Mouse (Mus musculus) liver, embryonic 14.5 days (tissue): Measurements from ENCODE around the gene Pacs2. TPM values are rescaled to one million over a fixed set of nuclear protein-coding genes. Genes with fewer than 3 reads are reported as not detected.

Experiments used
- ATAC-seq: fragments of 200-750 bp; cut with Nextera tagmentation; 2 replicates; pipeline ENCODE4 v1.8.0; 2017; ENCODE audit warnings: moderate number of reproducible peaks, mild to moderate bottlenecking, moderate library complexity; ENCODE audit not compliant: insufficient read depth
- DNase-seq, 3 experiments: peaks; one replicate each; pipeline ENCODE4 v3.0.0-alpha.2; 2012 to 2013; ENCODE audit warnings: low read depth in 3 of 3, low spot score in 3 of 3
- H3K27ac ChIP-seq: fragments of 300-500 bp; sonication (generic); 2 replicates; pipeline ENCODE4 v1.5.1; 2014; ENCODE audit warnings: moderate library complexity, mild to moderate bottlenecking, control low read depth, inconsistent platforms
- H3K27me3 ChIP-seq: fragments of 300-500 bp; sonication (generic); 2 replicates; pipeline ENCODE4 v1.6.1; 2014; ENCODE audit warnings: mild to moderate bottlenecking, low read length, moderate library complexity; ENCODE audit not compliant: control insufficient read depth, insufficient read depth
- H3K36me3 ChIP-seq: fragments of 300-500 bp; sonication (generic); replicated peaks from 2 replicates; pipeline ENCODE4 v1.6.1; 2014; ENCODE audit warnings: low read depth; ENCODE audit not compliant: control insufficient read depth, insufficient read depth
- H3K4me1 ChIP-seq, 2 experiments: fragments of 200-500 bp in 1 of 2; fragments of 300-500 bp in 1 of 2; sonication (generic) in 1 of 2; replicated peaks; 2 replicates each; pipeline ENCODE4 v1.6.1; 2012 to 2014; ENCODE audit warnings: antibody characterized with exemption in 1 of 2, inconsistent platforms in 1 of 2, low read length in 1 of 2; ENCODE audit not compliant: control insufficient read depth in 2 of 2, insufficient read depth in 2 of 2
- H3K4me2 ChIP-seq: fragments of 300-500 bp; sonication (generic); 2 replicates; pipeline ENCODE4 v1.6.1; 2014; ENCODE audit warnings: low read depth, mild to moderate bottlenecking, control low read depth, moderate library complexity
- H3K4me3 ChIP-seq, 2 experiments: fragments of 200-500 bp in 1 of 2; fragments of 300-500 bp in 1 of 2; sonication (generic) in 1 of 2; 2 replicates each; pipeline ENCODE4 v1.5.1; 2012 to 2014; ENCODE audit warnings: low read depth in 2 of 2, low read length in 2 of 2, mild to moderate bottlenecking in 2 of 2, control low read depth in 1 of 2, inconsistent platforms in 1 of 2, moderate library complexity in 1 of 2; ENCODE audit not compliant: insufficient read depth in 1 of 2
- H3K9ac ChIP-seq: fragments of 300-500 bp; sonication (generic); replicated peaks from 2 replicates; pipeline ENCODE4 v1.6.1; 2014; ENCODE audit warnings: mild to moderate bottlenecking, control low read depth, moderate library complexity
- H3K9me3 ChIP-seq: fragments of 300-500 bp; sonication (generic); 2 replicates; pipeline ENCODE4 v1.6.1; 2016; ENCODE audit warnings: low read length, mixed read lengths; ENCODE audit not compliant: control insufficient read depth
- CTCF ChIP-seq: IDR thresholded peaks from 2 replicates; pipeline ENCODE4 v1.5.1; 2016; ENCODE audit warnings: antibody characterized with exemption, low read depth, control low read depth
- EP300 ChIP-seq: IDR thresholded peaks from 2 replicates; pipeline ENCODE4 v1.6.1; 2016; ENCODE audit warnings: antibody characterized with exemption, low read depth
- WGBS: fragments of 180-500 bp; shearing (Covaris S2); extraction: QIAGEN DNeasy Blood & Tissue Kit; methylation state at CpG from one replicate; pipeline ENCODE4 v1.1.7; 2014; ENCODE audit not compliant: insufficient replicate concordance; 5-methylcytosine and 5-hydroxymethylcytosine counted together
- polyA plus RNA-seq, 2 experiments: library from polyadenylated mRNA; depleted of rRNA in 1 of 2; stranded (reverse) in 1 of 2; unstranded in 1 of 2; fragments of >200 nt; fragmentation: Nextera tagmentation in 1 of 2; extraction: Ambion mirVana in 1 of 2; gene quantifications; 2 replicates each; pipeline versions ENCODE4 v1.2.1 to v1.2.3; 2012 to 2014

Gene Pacs2
- polyA plus RNA-seq, 2 experiments, result 3.7 to 11.7 TPM

GRCm38 (mm10) chr12:113027495-113027894 is 13.2 kb downstream of the Pacs2 start:
- no peaks in the 10 kb centered on the region for H3K27me3 ChIP-seq
- no peak overlapping the region for H3K4me3 ChIP-seq
- no peak for TF ChIP-seq CTCF
- no peak for TF ChIP-seq EP300
- H3K9me3 ChIP-seq, result no peaks in the 10 kb centered on the region
- H3K9ac ChIP-seq, result no peak overlapping the region
- no peaks in the 10 kb centered on the region; the same call in 1 of the 2 replicates for H3K36me3 ChIP-seq
- no peak overlapping the region for H3K27ac ChIP-seq
- ATAC-seq (no peak), DNase-seq (no peak)
- no peak overlapping the region for H3K4me2 ChIP-seq
- H3K4me1 ChIP-seq, result peaks cover 25 to 28% of the 10 kb centered on the region in 2 experiments
- 84% methylated on average over 2 of the region's 2 CpGs for WGBS

- H3K36me3 ChIP-seq, result no peaks in the 10 kb centered on the region; the same call in 1 of the 2 replicates
- H3K9ac ChIP-seq, result no peak overlapping the region
- no peak for DNase-seq
- no peak overlapping the region for H3K4me3 ChIP-seq
- no peaks in the 10 kb centered on the region for H3K27me3 ChIP-seq
- peaks cover 27 to 28% of the 10 kb centered on the region in 2 experiments for H3K4me1 ChIP-seq
- H3K27ac ChIP-seq, result no peak overlapping the region
- no peak overlapping the region for H3K4me2 ChIP-seq
- no peak for ATAC-seq
- H3K9me3 ChIP-seq, result no peaks in the 10 kb centered on the region
- no peak for TF ChIP-seq CTCF
- no peak for TF ChIP-seq EP300
- 76% methylated on average over 5 of the region's 5 CpGs for WGBS
Observed at GRCm38 (mm10) chr12:113028067-113028466, 13.8 kb downstream of the Pacs2 start.

GRCm38 (mm10) chr12:113028898-113029297 is 14.6 kb downstream of the Pacs2 start:
- Histone ChIP-seq H3K4me2 (no peak overlapping the region), H3K9ac (no peak overlapping the region), H3K4me3 (no peak overlapping the region), H3K4me1 (peaks cover 27 to 28% of the 10 kb centered on the region in 2 experiments), H3K27me3 (no peaks in the 10 kb centered on the region), H3K27ac (no peak overlapping the region), H3K9me3 (no peaks in the 10 kb centered on the region), H3K36me3 (no peaks in the 10 kb centered on the region)
- ATAC-seq (no peak), DNase-seq (no peak)
- 81% methylated on average over 9 of the region's 9 CpGs for WGBS
- TF ChIP-seq EP300, result no peak
- no peak for TF ChIP-seq CTCF

- no peak for TF ChIP-seq EP300
- TF ChIP-seq CTCF, result no peak
- Histone ChIP-seq H3K36me3 (no peaks in the 10 kb centered on the region), H3K4me1 (peaks cover 28 to 34% of the 10 kb centered on the region in 2 experiments), H3K4me3 (no peak overlapping the region), H3K9me3 (no peaks in the 10 kb centered on the region), H3K9ac (peak overlapping the region; percentile 49; the same call in 1 of the 2 replicates), H3K27ac (peak overlapping the region; percentile 89), H3K4me2 (no peak overlapping the region), H3K27me3 (no peaks in the 10 kb centered on the region)
- no peak for DNase-seq
- no peak for ATAC-seq
- 61% methylated on average over 4 of the region's 4 CpGs for WGBS
Observed at GRCm38 (mm10) chr12:113030046-113030445, 15.7 kb downstream of the Pacs2 start.

- DNase-seq, result peak in 2 of 3 experiments; percentile 59 to 61
- H3K27me3 ChIP-seq, result no peaks in the 10 kb centered on the region
- peak overlapping the region; percentile 49 for H3K9ac ChIP-seq
- peak; percentile 91 for ATAC-seq
- no peaks in the 10 kb centered on the region for H3K9me3 ChIP-seq
- peak overlapping the region; percentile 52 for H3K4me2 ChIP-seq
- peak overlapping the region; percentile 89 for H3K27ac ChIP-seq
- TF ChIP-seq CTCF (no peak; the same call in 1 of the 2 replicates), EP300 (peak; percentile 57)
- peaks cover 31 to 38% of the 10 kb centered on the region in 2 experiments for H3K4me1 ChIP-seq
- peak overlapping the region in 1 of 2 experiments; percentile 13; a peak in 1 of 4 replicates for H3K4me3 ChIP-seq
- H3K36me3 ChIP-seq, result no peaks in the 10 kb centered on the region
- 8% methylated on average over 9 of the region's 9 CpGs for WGBS
Observed at GRCm38 (mm10) chr12:113030993-113031392, 16.7 kb downstream of the Pacs2 start.
